Mouse (Mus musculus): ENCODE data around the gene Jup.
"Not testable (repeated sequence)": the region's sequence is repeated elsewhere in the genome, so short reads cannot be mapped to it uniquely, and the experiment has no call there.

Jup gene

GRCm38 (mm10) chr11:100357408-100357807, 40.2 kb downstream of the Jup start:
- no peak for DNase-seq (ENCODE audit: low read depth, low spot score)

- DNase-seq (ENCODE audit: low read depth, low spot score) = no peak
These were observed 40.7 kb downstream of the Jup start for GRCm38 (mm10) chr11:100356819-100357211.

GRCm38 (mm10) chr11:100355972-100356818, 41.4 kb downstream of the Jup start, which contains the start of gene Hap1:
Gene Hap1, minus strand, starts transcription at chr11:100356128.
- DNase-seq (ENCODE audit: low read depth, low spot score) = peak; percentile 84

- no peak for DNase-seq (ENCODE audit: low read depth, low spot score)
These were observed 42.2 kb downstream of the Jup start for GRCm38 (mm10) chr11:100355151-100355951.

- DNase-seq (ENCODE audit: low read depth, low spot score) = no peak
These were observed 45.3 kb downstream of the Jup start for GRCm38 (mm10) chr11:100352076-100352857.

- no peak for DNase-seq (ENCODE audit: low read depth, low spot score)
These were observed 53.3 kb downstream of the Jup start for GRCm38 (mm10) chr11:100344269-100344668.

GRCm38 (mm10) chr11:100335731-100336130, 61.8 kb downstream of the Jup start:
- peak; percentile 58 for DNase-seq (ENCODE audit: low read depth, low spot score)

GRCm38 (mm10) chr11:100333944-100334457, 63.6 kb downstream of the Jup start, which contains the start of gene Gast:
Gene Gast, plus strand, starts transcription at chr11:100334407.
- no peak for DNase-seq (ENCODE audit: low read depth, low spot score)

- no peak for DNase-seq (ENCODE audit: low read depth, low spot score)
These were observed 64.6 kb downstream of the Jup start for GRCm38 (mm10) chr11:100332766-100333515.

- DNase-seq (ENCODE audit: low read depth, low spot score) = not testable (repeated sequence)
These were observed 66.7 kb downstream of the Jup start for GRCm38 (mm10) chr11:100330816-100331375.

GRCm38 (mm10) chr11:100330235-100330634, 67.3 kb downstream of the Jup start:
- DNase-seq (ENCODE audit: low read depth, low spot score) = no peak

- DNase-seq (ENCODE audit: low read depth, low spot score) = no peak
These were observed 69.8 kb downstream of the Jup start for GRCm38 (mm10) chr11:100327761-100328160.

- DNase-seq (ENCODE audit: low read depth, low spot score) = no peak
These were observed 70.2 kb downstream of the Jup start for GRCm38 (mm10) chr11:100327316-100327715.

- no peak for DNase-seq (ENCODE audit: low read depth, low spot score)
These were observed 72.4 kb downstream of the Jup start for GRCm38 (mm10) chr11:100325062-100325629.

- peak; percentile 85 for DNase-seq (ENCODE audit: low read depth, low spot score)
These were observed 74.0 kb downstream of the Jup start for GRCm38 (mm10) chr11:100323578-100323977.

- DNase-seq (ENCODE audit: low read depth, low spot score) = no peak
These were observed 74.8 kb downstream of the Jup start for GRCm38 (mm10) chr11:100322591-100323258.

- DNase-seq (ENCODE audit: low read depth, low spot score) = not testable (repeated sequence)
These were observed 75.9 kb downstream of the Jup start for GRCm38 (mm10) chr11:100321479-100322305.

GRCm38 (mm10) chr11:100320701-100321410, 76.7 kb downstream of the Jup start:
- DNase-seq (ENCODE audit: low read depth, low spot score) = not testable (repeated sequence)

All from mesoderm, embryonic 11.5 days (tissue).